In genomic region chr5:76843448-76843847, GRCm38 (mm10) we compare ENCODE assay signal across 8 mouse cellular contexts.
DNase-seq lines count a peak whose midpoint lies in the region; ATAC-seq and TF ChIP-seq lines count a peak whose summit lies in the region.

No protein-coding gene starts in this region.

- DNase-seq in CH12.LX (ENCODE audit: extremely low read depth) (peak; percentile 64), ZHBTc4 (ENCODE audit: low read depth, low spot score) (peak; percentile 75)
- DNase-seq in cerebellum, postnatal 4 days (ENCODE audit: low spot score in 2 of 2), result peak; percentile 71 to 79
- DNase-seq in gastrocnemius, postnatal 14 days, result peak; percentile 68
- peak; percentile 52 for DNase-seq in liver, embryonic 13.5 days
- peak; percentile 62 for DNase-seq in ovary, postnatal 14 days (ENCODE audit: low spot score)
- peak; percentile 77 for DNase-seq in thymus, postnatal 4 days

- no peaks in the 10 kb centered on the region for H3K27me3 ChIP-seq in CH12.LX (replicated peaks)
- no peaks in the 10 kb centered on the region for H3K27me3 ChIP-seq in kidney, embryonic 16.5 days (ENCODE audit: insufficient read depth, low read length)
- no peaks in the 10 kb centered on the region for H3K27me3 ChIP-seq in liver, embryonic 13.5 days

- no peak for TF ChIP-seq POLR2A in CH12.LX (IDR thresholded peaks at IDR 0.05; ENCODE audit: low read depth, low read length)

- no peaks in the 10 kb centered on the region for H3K36me3 ChIP-seq in CH12.LX (replicated peaks in 1 of 2; ENCODE audit: control insufficient read depth in 1 of 2, insufficient read depth in 1 of 2, low read length in 1 of 2)
- no peaks in the 10 kb centered on the region for H3K36me3 ChIP-seq in kidney, embryonic 16.5 days (ENCODE audit: insufficient read depth, low read length)
- no peaks in the 10 kb centered on the region for H3K36me3 ChIP-seq in liver, embryonic 13.5 days

- no peak overlapping the region for H3K4me3 ChIP-seq in CH12.LX (replicated peaks in 1 of 3; ENCODE audit: low read depth in 2 of 3, low read length in 2 of 3, poor library complexity in 1 of 3)
- H3K4me3 ChIP-seq in kidney, embryonic 16.5 days (ENCODE audit: low read length), result no peak overlapping the region
- H3K4me3 ChIP-seq in liver, embryonic 13.5 days (replicated peaks), result no peak overlapping the region

- TF ChIP-seq CTCF in CH12.LX (conservative IDR thresholded peaks at IDR 0.05 in 1 of 2, IDR thresholded peaks at IDR 0.05 in 1 of 2; ENCODE audit: low read depth in 2 of 2, low read length in 2 of 2), result peak; percentile 60 to 94; a peak in 3 of 4 replicates

- H3K4me1 ChIP-seq in CH12.LX (ENCODE audit: control insufficient read depth in 1 of 2, insufficient read depth in 2 of 2), result peaks cover 5 to 8% of the 10 kb centered on the region in 2 experiments
- H3K4me1 ChIP-seq in kidney, embryonic 16.5 days (ENCODE audit: insufficient read depth, low read length), result no peaks in the 10 kb centered on the region
- peaks cover 7% of the 10 kb centered on the region for H3K4me1 ChIP-seq in liver, embryonic 13.5 days (replicated peaks)

- no peak for TF ChIP-seq EP300 in CH12.LX (IDR thresholded peaks at IDR 0.05; ENCODE audit: low read length)

- H3K79me2 ChIP-seq in CH12.LX (replicated peaks; ENCODE audit: control insufficient read depth, extremely low read depth, insufficient read depth, poor library complexity, severe bottlenecking), result no peaks in the 10 kb centered on the region

- in situ Hi-C loops in CH12.LX (cut with MboI; ENCODE audit: low pct_ligation_motif_present, low pct_unique_long_range_greater_than_20kb, low sequenced_read_pairs), result loop anchor here (25.0 kb wide), 1 partner anchor 256 kb away; the partner anchor contains the start of gene Cep135

- H3K27ac ChIP-seq in CH12.LX (ENCODE audit: insufficient read depth, low read depth), result no peak overlapping the region
- no peak overlapping the region for H3K27ac ChIP-seq in kidney, embryonic 16.5 days (ENCODE audit: low read length)
- H3K27ac ChIP-seq in liver, embryonic 13.5 days, result no peak overlapping the region

- peak; percentile 40; the same call in 1 of the 2 replicates for ATAC-seq in kidney, embryonic 16.5 days (ENCODE audit: low FRiP score, low TSS enrichment)
- ATAC-seq in liver, embryonic 13.5 days (ENCODE audit: low read depth), result no peak

- no peaks in the 10 kb centered on the region for H3K9me3 ChIP-seq in CH12.LX (replicated peaks; ENCODE audit: low read length)
- H3K9me3 ChIP-seq in kidney, embryonic 16.5 days (ENCODE audit: low read length), result no peaks in the 10 kb centered on the region
- no peaks in the 10 kb centered on the region for H3K9me3 ChIP-seq in liver, embryonic 13.5 days (replicated peaks)

- H3K9ac ChIP-seq in CH12.LX (ENCODE audit: insufficient read depth, low read depth), result no peak overlapping the region
- no peak overlapping the region for H3K9ac ChIP-seq in kidney, embryonic 16.5 days (replicated peaks; ENCODE audit: low read length)
- H3K9ac ChIP-seq in liver, embryonic 13.5 days, result no peak overlapping the region

- H3K4me2 ChIP-seq in CH12.LX (ENCODE audit: insufficient read depth, low read depth, poor library complexity, severe bottlenecking), result no peak overlapping the region
- no peak overlapping the region for H3K4me2 ChIP-seq in kidney, embryonic 16.5 days (replicated peaks; ENCODE audit: low read depth, low read length)
- no peak overlapping the region for H3K4me2 ChIP-seq in liver, embryonic 13.5 days

- dilution Hi-C loops in CH12.LX (cut with MboI; ENCODE audit: extremely low pct_ligation_motif_present, extremely low pct_unique_long_range_greater_than_20kb, low sequenced_read_pairs), result no loop called here

- WGBS in kidney, embryonic 16.5 days, result 13% methylated on average over 4 of the region's 4 CpGs
- 15% methylated on average over 4 of the region's 4 CpGs for WGBS in liver, embryonic 13.5 days (ENCODE audit: insufficient replicate concordance)

- intact Hi-C loops in gastrocnemius, postnatal 14 days (cut with DNase I; ENCODE audit: low total_unique reads), result loop anchor here (5.0 kb wide), 1 partner anchor 81 kb away; no protein-coding TSS in a partner anchor

- TF ChIP-seq RAD21 in CH12.LX (IDR thresholded peaks at IDR 0.05; ENCODE audit: low read depth, low read length), result peak; percentile 95

TF ChIP-seq in CH12.LX, 34 proteins besides CTCF, POLR2A, EP300 and RAD21:
- peak; percentile 82 for TF ChIP-seq SMC3 (IDR thresholded peaks at IDR 0.05; ENCODE audit: low read depth, low read length)
- TF ChIP-seq IRF4 (IDR thresholded peaks at IDR 0.05; ENCODE audit: low read depth, low read length), result no peak
- no peak for TF ChIP-seq ETS1 (conservative IDR thresholded peaks at IDR 0.05; ENCODE audit: low read depth, low read length)
- peak; percentile 36; the same call in 1 of the 2 replicates for TF ChIP-seq ZC3H11A (IDR thresholded peaks at IDR 0.05; ENCODE audit: low read depth, low read length)
